Mouse (Mus musculus): ENCODE measurements at regions not wholly inside any gene's neighbourhood (a gene's known extent, or its start where the extent isn't known, plus 50 kb on each side); places are given as distances from the start of the nearest gene placed in this dataset.

DNA sequence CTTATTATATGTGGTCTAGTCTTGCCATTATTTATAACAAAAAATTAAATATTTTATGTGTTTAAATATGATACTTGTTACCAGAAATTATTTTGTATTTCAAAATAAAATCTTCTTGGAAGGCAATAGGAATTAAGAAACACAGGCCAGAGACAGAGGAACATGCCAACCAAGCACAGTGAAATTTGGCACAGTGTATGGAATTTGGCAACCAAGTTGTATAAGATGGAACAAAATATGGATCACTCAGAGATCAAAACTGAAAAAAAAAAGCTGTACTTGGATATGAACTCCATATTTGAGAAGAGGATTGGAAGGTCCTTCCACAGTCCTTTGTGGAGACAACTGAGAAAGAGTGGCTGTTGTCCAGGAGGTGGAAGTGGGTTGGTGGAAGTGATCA is 163.1 kb upstream of the Tom1l1 start:
- no peak for TF ChIP-seq EP300 (IDR thresholded peaks at IDR 0.05; ENCODE audit: low read depth)
- TF ChIP-seq CTCF (IDR thresholded peaks at IDR 0.05; ENCODE audit: low read depth): no peak
